Mouse (Mus musculus) cerebellum, adult 2 months (tissue): ENCODE data around the gene Gm21541. TPM values are rescaled to one million over a fixed set of nuclear protein-coding genes. Genes with fewer than 3 reads are reported as not detected.
"Not testable (repeated sequence)": the region's sequence is repeated elsewhere in the genome, so short reads cannot be mapped to it uniquely, and the experiment has no call there.

ENCODE experiments used
- DNase-seq, 2 experiments: peaks; one replicate each; pipeline ENCODE4 v3.0.0; 2021
- H3K27ac ChIP-seq: fragments of 200-500 bp; 2 replicates; pipeline ENCODE4 v1.5.1; 2012; ENCODE audit warnings: low read length, control low read depth, inconsistent platforms; ENCODE audit not compliant: insufficient read depth
- H3K27me3 ChIP-seq: fragments of 200-500 bp; 2 replicates; pipeline ENCODE4 v1.6.1; 2012; ENCODE audit warnings: inconsistent platforms, mild to moderate bottlenecking, low read length, moderate library complexity; ENCODE audit not compliant: control insufficient read depth, insufficient read depth
- H3K4me1 ChIP-seq: fragments of 200-500 bp; 2 replicates; pipeline ENCODE4 v1.6.1; 2011; ENCODE audit warnings: low read length; ENCODE audit not compliant: control insufficient read depth, insufficient read depth
- H3K4me3 ChIP-seq: fragments of 200-500 bp; replicated peaks from 2 replicates; pipeline ENCODE3; 2011; ENCODE audit warnings: mild to moderate bottlenecking, low read depth, low read length, control low read depth; ENCODE audit not compliant: insufficient read depth
- WGBS: fragments of 180-500 bp; shearing (Covaris S2); methylation state at CpG from one replicate; pipeline ENCODE4 v1.1.7; 2018; 5-methylcytosine and 5-hydroxymethylcytosine counted together
- polyA plus RNA-seq: library from polyadenylated mRNA; depleted of rRNA; stranded (reverse); fragments of >200 nt; gene quantifications from 2 replicates; pipeline ENCODE4 v1.2.3, GENCODE M21; 2012; rRNA removed

Gene Gm21541
- polyA plus RNA-seq = not detected in 2 replicates

DNA sequence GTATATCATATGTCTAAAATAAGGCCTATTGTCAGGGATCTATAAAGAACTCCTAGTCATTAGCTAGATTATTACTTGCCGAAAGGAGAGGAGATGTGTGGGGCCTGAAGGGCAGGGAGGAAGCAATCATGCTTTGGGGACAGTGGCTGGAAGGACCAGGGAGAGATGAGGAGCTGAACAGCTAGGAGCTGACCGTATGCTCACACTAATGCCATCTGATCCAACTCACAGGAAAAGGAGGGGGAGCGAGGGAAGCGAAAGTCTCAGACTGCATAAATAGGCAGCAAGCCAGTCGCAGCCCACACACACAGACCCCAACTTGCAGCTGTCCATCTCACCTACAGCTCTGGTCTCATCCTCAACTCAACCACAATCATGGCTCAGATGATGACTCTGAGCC, at the start of gene Gm21541:
TSS of gene Gm21541 (plus strand) at position 301 of the 400 bp plus-strand sequence.
- H3K4me3 ChIP-seq, DNase-seq: not testable (repeated sequence)
- WGBS = no CpG with 5 or more reads among the region's 5 CpGs

DNA sequence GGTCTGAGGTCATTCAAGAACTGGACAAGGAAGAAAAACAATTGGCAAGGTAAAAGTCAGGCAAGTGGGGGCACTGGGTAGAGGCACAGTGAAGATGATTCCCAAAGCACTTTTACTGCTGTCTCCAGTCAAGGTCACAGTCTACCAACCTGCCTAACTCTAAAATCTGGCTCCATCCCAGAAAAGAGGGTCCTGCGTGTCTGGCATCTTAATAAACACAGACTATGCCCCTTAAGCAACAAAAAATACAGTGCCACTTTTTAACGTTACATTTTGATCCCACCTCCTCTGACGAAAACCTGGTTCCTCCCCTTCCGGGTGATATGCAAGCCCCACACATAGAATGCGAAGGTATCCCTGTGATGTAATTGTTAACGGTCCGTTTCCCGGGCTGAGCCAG, 37.9 kb downstream of the Gm21541 start, which contains the start of gene Gm20878:
TSS of gene Gm20878 (plus strand) at position 301 of the 400 bp plus-strand sequence.
- WGBS = no CpG with 5 or more reads among the region's 8 CpGs
- not testable (repeated sequence) for DNase-seq, H3K4me3 ChIP-seq, H3K27me3 ChIP-seq, H3K4me1 ChIP-seq, H3K27ac ChIP-seq

More for the DNA sequence above, at the start of gene Gm21541:
- not testable (repeated sequence) for H3K27me3 ChIP-seq, H3K27ac ChIP-seq, H3K4me1 ChIP-seq

Other genes with a start within 250 kb of the Gm21541 start
- gene Cntfr, start 206.5 kb upstream of the Gm21541 start, polyA plus RNA-seq = 101 and 105 TPM in 2 replicates
- 64.9 and 69.7 TPM in 2 replicates for gene Il11ra1, start 203.6 kb upstream of the Gm21541 start, polyA plus RNA-seq
- gene Rpp25l, start 190.1 kb upstream of the Gm21541 start, polyA plus RNA-seq = 43.3 and 44.7 TPM in 2 replicates
- 162 and 167 TPM in 2 replicates for gene Dctn3, start 180.4 kb upstream of the Gm21541 start, polyA plus RNA-seq
- gene Arid3c, start 172.5 kb upstream of the Gm21541 start, polyA plus RNA-seq = 0.16 and 0.18 TPM in 2 replicates
- 196 and 206 TPM in 2 replicates for gene Galt, start 148.4 kb upstream of the Gm21541 start, polyA plus RNA-seq
- gene Sigmar1, start 147.5 kb upstream of the Gm21541 start, polyA plus RNA-seq = 65.9 and 71.1 TPM in 2 replicates
- gene Ccl27a, start 129.4 kb upstream of the Gm21541 start, polyA plus RNA-seq = 236 and 247 TPM in 2 replicates
- gene Gm20878, start 38.0 kb downstream of the Gm21541 start, polyA plus RNA-seq = 8.1 and 9.7 TPM in 2 replicates
- gene Fam205a4, start 62.4 kb downstream of the Gm21541 start, polyA plus RNA-seq = 0.61 and 1.1 TPM in 2 replicates
- 0.87 and 1.0 TPM in 2 replicates for gene Gm21093, start 131.1 kb downstream of the Gm21541 start, polyA plus RNA-seq
- not detected in 2 replicates for gene Gm3893, start 187.6 kb downstream of the Gm21541 start, polyA plus RNA-seq
- gene Gm13304, start 211.2 kb downstream of the Gm21541 start, polyA plus RNA-seq = 0.17 and 0.38 TPM in 2 replicates
- gene Gm13306, start 249.8 kb downstream of the Gm21541 start, polyA plus RNA-seq = 0.59 and 0.76 TPM in 2 replicates